Mouse (Mus musculus): ENCODE data around the gene Arel1. TPM values are rescaled to one million over a fixed set of nuclear protein-coding genes. Genes with fewer than 3 reads are reported as not detected.
A peak's percentile ranks its signal among the peaks of the same experiment; 100 is the strongest.

Gene Arel1
- total and polyA plus RNA-seq, 2 experiments from 2014 or later = 12.1 to 38.8 TPM

DNA sequence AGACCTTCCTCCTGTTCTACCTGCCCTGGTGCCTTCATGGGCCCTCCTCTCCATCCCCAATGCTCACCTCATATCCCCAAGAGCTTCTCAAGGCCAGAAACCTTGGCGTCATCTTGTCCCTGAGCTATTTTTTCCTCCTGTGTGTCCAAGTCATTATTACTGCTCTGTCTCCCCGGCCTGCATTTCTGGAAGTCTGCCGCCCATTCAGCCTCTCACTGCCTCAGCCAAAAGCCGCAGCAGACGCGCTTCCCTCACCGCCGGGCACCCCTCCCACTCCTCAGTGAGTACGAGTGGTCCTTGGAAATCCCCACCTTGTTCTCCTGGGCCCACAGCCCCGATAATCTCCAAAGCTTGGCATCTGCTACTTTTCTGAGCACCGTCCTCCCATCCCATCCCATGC lies 90.6 kb downstream of the Arel1 start:
- H3K4me2 ChIP-seq (ENCODE audit: low read depth, low read length) = no peak overlapping the region
- no peak overlapping the region for H3K4me3 ChIP-seq (ENCODE audit: low read depth, low read length)
- no peaks in the 10 kb centered on the region for H3K4me1 ChIP-seq (ENCODE audit: control insufficient read depth, insufficient read depth)
- DNase-seq (ENCODE audit: low spot score) (no peak), ATAC-seq (ENCODE audit: insufficient read depth, low read depth) (no peak)
- no peak overlapping the region for H3K9ac ChIP-seq (replicated peaks; ENCODE audit: low read depth, low read length)
- no peaks in the 10 kb centered on the region for H3K36me3 ChIP-seq (replicated peaks; ENCODE audit: control insufficient read depth, insufficient read depth, low read length)
- 36% methylated on average over 11 of the region's 11 CpGs for WGBS
- H3K9me3 ChIP-seq (replicated peaks; ENCODE audit: control insufficient read depth, low read length) = no peaks in the 10 kb centered on the region
- H3K27ac ChIP-seq (ENCODE audit: low read depth) = no peak overlapping the region
- H3K27me3 ChIP-seq (ENCODE audit: control insufficient read depth, insufficient read depth, low read length) = peaks cover 62% of the 10 kb centered on the region
- TF ChIP-seq CTCF (IDR thresholded peaks at IDR 0.05; ENCODE audit: low read depth) (no peak), EP300 (IDR thresholded peaks at IDR 0.05; ENCODE audit: low read depth) (no peak)

DNA sequence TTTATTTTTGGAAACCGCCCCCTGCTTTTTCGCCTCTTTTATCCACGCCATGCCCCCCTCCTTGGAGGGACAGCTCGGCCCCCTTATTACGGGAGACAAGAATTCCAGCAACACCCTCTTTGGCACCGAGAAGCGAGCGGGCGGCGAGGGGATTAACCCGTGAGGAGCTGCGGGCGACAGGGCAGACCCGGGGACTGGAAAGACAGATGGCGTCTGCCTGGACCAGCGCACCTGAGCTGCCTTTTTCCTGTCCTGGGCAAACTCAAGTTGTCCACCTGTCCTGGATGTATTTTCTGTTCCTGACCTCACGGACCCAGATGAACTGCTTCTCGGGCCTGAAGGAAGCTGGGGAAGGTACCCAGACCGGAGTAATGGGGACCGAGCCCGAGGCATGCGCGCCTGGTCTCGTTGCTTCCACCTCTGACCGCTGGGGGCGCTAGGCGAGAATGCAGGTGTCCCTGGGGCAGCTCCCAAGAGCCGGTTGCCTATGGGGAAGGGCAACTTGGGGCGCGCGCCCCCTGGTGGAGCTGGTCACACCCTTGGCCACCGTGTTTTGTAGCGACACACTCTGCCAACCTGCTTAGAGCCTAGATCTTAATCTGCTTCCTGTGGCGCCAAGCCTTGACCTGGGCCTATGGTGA lies 94.1 kb downstream of the Arel1 start, which contains the start of gene Ltbp2:
Ltbp2 (minus strand) TSS at position 52 of the 641 bp plus-strand sequence.
- Histone ChIP-seq H3K4me1 (ENCODE audit: control insufficient read depth, insufficient read depth) (no peaks in the 10 kb centered on the region), H3K27ac (ENCODE audit: low read depth) (no peak within 1 kb of the TSS), H3K9ac (replicated peaks; ENCODE audit: low read depth, low read length) (no peak within 1 kb of the TSS; the same call in 1 of the 2 replicates), H3K27me3 (ENCODE audit: control insufficient read depth, insufficient read depth, low read length) (peaks cover 70% of the 10 kb centered on the region), H3K4me3 (ENCODE audit: low read depth, low read length) (peak within 1 kb of the TSS; percentile 52), H3K9me3 (replicated peaks; ENCODE audit: control insufficient read depth, low read length) (no peaks in the 10 kb centered on the region), H3K4me2 (ENCODE audit: low read depth, low read length) (peak within 1 kb of the TSS; percentile 72), H3K36me3 (replicated peaks; ENCODE audit: control insufficient read depth, insufficient read depth, low read length) (no peaks in the 10 kb centered on the region)
- peak; percentile 71 for ATAC-seq (ENCODE audit: insufficient read depth, low read depth)
- TF ChIP-seq EP300 (IDR thresholded peaks at IDR 0.05; ENCODE audit: low read depth) = no peak
- peak; percentile 82 for TF ChIP-seq CTCF (IDR thresholded peaks at IDR 0.05; ENCODE audit: low read depth)
- WGBS = 2% methylated on average over 34 of the region's 34 CpGs
- peak; percentile 59 for DNase-seq (ENCODE audit: low spot score)

DNA sequence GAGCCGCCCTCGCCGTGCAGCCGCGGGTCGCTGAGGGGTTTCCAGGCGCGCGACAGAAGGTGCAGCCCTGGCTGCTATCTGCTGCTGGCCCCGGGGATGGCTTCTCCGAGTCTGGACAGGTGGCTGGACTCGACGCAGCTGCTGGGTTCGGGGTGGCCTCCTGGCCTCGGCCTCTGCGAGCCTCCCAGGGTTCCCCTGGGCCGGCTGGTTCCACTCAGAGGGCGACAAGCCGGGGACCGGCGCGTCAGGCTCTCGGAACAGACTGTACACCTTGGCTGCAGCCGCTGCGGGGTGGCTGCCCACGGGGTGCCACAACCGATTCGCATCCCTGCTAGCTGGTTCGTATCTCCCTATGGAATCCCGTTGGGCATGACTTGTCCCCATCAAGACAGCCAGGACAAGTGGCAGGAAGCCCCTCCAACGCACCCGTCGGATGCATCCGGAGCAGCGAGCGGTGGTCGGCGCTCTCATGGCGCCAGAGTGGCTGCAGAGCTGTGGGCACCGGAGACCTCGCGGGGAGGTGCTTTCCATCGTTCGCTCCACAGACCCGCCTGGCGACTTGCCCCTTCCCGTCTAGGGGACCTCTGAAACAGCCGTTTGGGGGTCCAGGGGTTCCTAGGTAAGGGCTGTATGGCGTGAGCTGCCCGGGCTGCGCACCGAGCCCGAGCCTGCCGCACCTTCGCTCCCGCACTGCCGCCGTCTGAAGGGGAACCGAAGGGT lies 94.8 kb downstream of the Arel1 start:
- peak; percentile 9; the same call in 1 of the 2 replicates for ATAC-seq (ENCODE audit: insufficient read depth, low read depth)
- peaks cover 70% of the 10 kb centered on the region for H3K27me3 ChIP-seq (ENCODE audit: control insufficient read depth, insufficient read depth, low read length)

GRCm38 (mm10) chr12:84873434-84873833 lies 97.3 kb downstream of the Arel1 start:
- H3K4me1 ChIP-seq (ENCODE audit: control insufficient read depth, insufficient read depth) = no peaks in the 10 kb centered on the region
- DNase-seq (ENCODE audit: low spot score) (peak; percentile 49), ATAC-seq (ENCODE audit: insufficient read depth, low read depth) (no peak)
- H3K27me3 ChIP-seq (ENCODE audit: control insufficient read depth, insufficient read depth, low read length) = peaks cover 52% of the 10 kb centered on the region
- no peak overlapping the region for H3K4me2 ChIP-seq (ENCODE audit: low read depth, low read length)
- H3K36me3 ChIP-seq (replicated peaks; ENCODE audit: control insufficient read depth, insufficient read depth, low read length) = no peaks in the 10 kb centered on the region
- no peak overlapping the region for H3K4me3 ChIP-seq (ENCODE audit: low read depth, low read length)
- H3K9me3 ChIP-seq (replicated peaks; ENCODE audit: control insufficient read depth, low read length) = no peaks in the 10 kb centered on the region
- no peak overlapping the region for H3K27ac ChIP-seq (ENCODE audit: low read depth)
- no peak for TF ChIP-seq EP300 (IDR thresholded peaks at IDR 0.05; ENCODE audit: low read depth)
- peak; percentile 81 for TF ChIP-seq CTCF (IDR thresholded peaks at IDR 0.05; ENCODE audit: low read depth)
- WGBS = 1% methylated on average over 3 of the region's 3 CpGs
- H3K9ac ChIP-seq (replicated peaks; ENCODE audit: low read depth, low read length) = no peak overlapping the region

More for the DNA sequence above, 94.8 kb downstream of the Arel1 start:
- peak overlapping the region; percentile 52 for H3K4me3 ChIP-seq (ENCODE audit: low read depth, low read length)
- TF ChIP-seq CTCF (IDR thresholded peaks at IDR 0.05; ENCODE audit: low read depth) = no peak
- no peak for TF ChIP-seq EP300 (IDR thresholded peaks at IDR 0.05; ENCODE audit: low read depth)
- no peaks in the 10 kb centered on the region for H3K4me1 ChIP-seq (ENCODE audit: control insufficient read depth, insufficient read depth)
- no peak for DNase-seq (ENCODE audit: low spot score)
- WGBS = under 1% methylated on average over 59 of the region's 59 CpGs
- no peaks in the 10 kb centered on the region for H3K9me3 ChIP-seq (replicated peaks; ENCODE audit: control insufficient read depth, low read length)
- H3K27ac ChIP-seq (ENCODE audit: low read depth) = no peak overlapping the region
- no peak overlapping the region; the same call in 1 of the 2 replicates for H3K9ac ChIP-seq (replicated peaks; ENCODE audit: low read depth, low read length)
- H3K36me3 ChIP-seq (replicated peaks; ENCODE audit: control insufficient read depth, insufficient read depth, low read length) = no peaks in the 10 kb centered on the region
- peak overlapping the region; percentile 72 for H3K4me2 ChIP-seq (ENCODE audit: low read depth, low read length)

- Histone ChIP-seq H3K4me2 (ENCODE audit: low read depth, low read length) (no peak overlapping the region), H3K4me1 (ENCODE audit: control insufficient read depth, insufficient read depth) (no peaks in the 10 kb centered on the region), H3K4me3 (ENCODE audit: low read depth, low read length) (no peak overlapping the region), H3K27me3 (ENCODE audit: control insufficient read depth, insufficient read depth, low read length) (peaks cover 45% of the 10 kb centered on the region), H3K9ac (replicated peaks; ENCODE audit: low read depth, low read length) (no peak overlapping the region), H3K27ac (ENCODE audit: low read depth) (no peak overlapping the region), H3K9me3 (replicated peaks; ENCODE audit: control insufficient read depth, low read length) (no peaks in the 10 kb centered on the region), H3K36me3 (replicated peaks; ENCODE audit: control insufficient read depth, insufficient read depth, low read length) (no peaks in the 10 kb centered on the region)
- no peak for TF ChIP-seq EP300 (IDR thresholded peaks at IDR 0.05; ENCODE audit: low read depth)
- TF ChIP-seq CTCF (IDR thresholded peaks at IDR 0.05; ENCODE audit: low read depth) = no peak
- DNase-seq (ENCODE audit: low spot score) (no peak), ATAC-seq (ENCODE audit: insufficient read depth, low read depth) (no peak)
- WGBS = 59% methylated on average over 2 of the region's 2 CpGs
Measured at GRCm38 (mm10) chr12:84872310-84872709, 98.4 kb downstream of the Arel1 start.

Other genes starting within 250 kb of the Arel1 start
- gene Npc2, start 197.7 kb downstream of the Arel1 start, total RNA-seq (2014; rRNA removed; ENCODE audit: low replicate concordance) = 51.3 and 57.1 TPM in 2 replicates
- 44.6 and 48.4 TPM in 2 replicates for gene Npc2, start 197.7 kb downstream of the Arel1 start, polyA plus RNA-seq (2015; fragmentation: Nextera tagmentation; extraction: Ambion mirVana)
- gene Isca2, start 197.6 kb downstream of the Arel1 start, total RNA-seq (2014; rRNA removed; ENCODE audit: low replicate concordance) = 106 and 109 TPM in 2 replicates
- gene Isca2, start 197.6 kb downstream of the Arel1 start, polyA plus RNA-seq (2015; fragmentation: Nextera tagmentation; extraction: Ambion mirVana) = 159 and 165 TPM in 2 replicates
- 7.8 and 8.1 TPM in 2 replicates for gene Ltbp2, start 94.4 kb downstream of the Arel1 start, total RNA-seq (2014; rRNA removed; ENCODE audit: low replicate concordance)
- gene Ltbp2, start 94.4 kb downstream of the Arel1 start, polyA plus RNA-seq (2015; fragmentation: Nextera tagmentation; extraction: Ambion mirVana) = 1.1 and 1.2 TPM in 2 replicates
- gene Fcf1, start within 50 bp of the Arel1 start, total RNA-seq (2014; rRNA removed; ENCODE audit: low replicate concordance) = 17.8 and 39.1 TPM in 2 replicates
- 85.1 and 90.9 TPM in 2 replicates for gene Fcf1, start within 50 bp of the Arel1 start, polyA plus RNA-seq (2015; fragmentation: Nextera tagmentation; extraction: Ambion mirVana)
- 10.2 and 14.7 TPM in 2 replicates for gene Ylpm1, start 25.4 kb upstream of the Arel1 start, total RNA-seq (2014; rRNA removed; ENCODE audit: low replicate concordance)
- 10.2 and 10.5 TPM in 2 replicates for gene Ylpm1, start 25.4 kb upstream of the Arel1 start, polyA plus RNA-seq (2015; fragmentation: Nextera tagmentation; extraction: Ambion mirVana)
- 0.08 and 2.0 TPM in 2 replicates for gene Prox2, start 139.9 kb upstream of the Arel1 start, total RNA-seq (2014; rRNA removed; ENCODE audit: low replicate concordance)
- 1.8 and 1.9 TPM in 2 replicates for gene Prox2, start 139.9 kb upstream of the Arel1 start, polyA plus RNA-seq (2015; fragmentation: Nextera tagmentation; extraction: Ambion mirVana)
- gene Dlst, start 139.9 kb upstream of the Arel1 start, total RNA-seq (2014; rRNA removed; ENCODE audit: low replicate concordance) = 341 and 343 TPM in 2 replicates
- gene Dlst, start 139.9 kb upstream of the Arel1 start, polyA plus RNA-seq (2015; fragmentation: Nextera tagmentation; extraction: Ambion mirVana) = 255 and 269 TPM in 2 replicates
- gene Rps6kl1, start 180.4 kb upstream of the Arel1 start, total RNA-seq (2014; rRNA removed; ENCODE audit: low replicate concordance) = 0.04 and 0.11 TPM in 2 replicates
- 0.95 and 1.1 TPM in 2 replicates for gene Rps6kl1, start 180.4 kb upstream of the Arel1 start, polyA plus RNA-seq (2015; fragmentation: Nextera tagmentation; extraction: Ambion mirVana)
- 4.4 and 5.0 TPM in 2 replicates for gene Pgf, start 206.9 kb upstream of the Arel1 start, total RNA-seq (2014; rRNA removed; ENCODE audit: low replicate concordance)
- gene Pgf, start 206.9 kb upstream of the Arel1 start, polyA plus RNA-seq (2015; fragmentation: Nextera tagmentation; extraction: Ambion mirVana) = 3.6 and 4.0 TPM in 2 replicates
- gene Eif2b2, start 248.6 kb upstream of the Arel1 start, total RNA-seq (2014; rRNA removed; ENCODE audit: low replicate concordance) = 54.0 and 106 TPM in 2 replicates
- gene Eif2b2, start 248.6 kb upstream of the Arel1 start, polyA plus RNA-seq (2015; fragmentation: Nextera tagmentation; extraction: Ambion mirVana) = 48.6 and 49.4 TPM in 2 replicates